12 mouse cellular contexts compared by ENCODE assay signal in the genomic region with DNA sequence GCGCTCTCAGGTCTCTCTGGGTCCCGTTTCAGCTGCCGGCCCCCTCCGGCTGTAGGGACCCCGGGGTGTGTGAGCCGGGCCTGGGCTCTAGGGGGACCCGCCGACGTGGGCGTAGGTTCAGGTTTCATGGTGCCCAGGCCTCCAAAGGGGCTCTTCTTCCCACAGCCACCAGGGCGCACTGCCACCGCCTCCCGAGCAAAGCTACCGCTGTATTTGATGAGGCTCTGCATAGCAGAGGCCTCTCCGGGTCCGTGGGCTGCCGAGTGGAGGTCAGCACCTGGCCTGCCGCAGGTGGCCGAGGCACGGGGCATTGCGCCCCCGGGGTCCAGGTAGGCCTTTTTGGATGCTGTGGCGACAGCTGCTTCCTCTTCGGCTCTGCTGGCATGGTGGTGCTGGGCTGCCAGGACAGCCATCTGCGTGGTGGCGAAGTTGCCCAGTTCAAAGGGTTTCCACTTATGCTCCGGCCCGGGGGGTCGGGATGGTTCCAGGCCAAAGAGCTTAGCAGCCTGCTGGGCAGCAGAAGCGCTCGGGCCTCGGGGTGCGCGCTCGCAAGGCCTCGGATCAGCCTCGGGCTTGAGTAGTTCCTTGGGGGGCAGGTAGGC. TPM values are rescaled to one million over a fixed set of nuclear protein-coding genes. Genes with fewer than 3 reads are reported as not detected.
A peak's percentile ranks its signal among the peaks of the same experiment; 100 is the strongest.
DNase-seq lines count a peak whose midpoint lies in the region; ATAC-seq and TF ChIP-seq lines count a peak whose summit lies in the region.
"Had no signal": no experiment of that assay in that cellular context is flagged by ENCODE, and none has a peak within 500 bp of the region (broad histone marks: within the 10 kb centered on the region; RNA-seq: fewer than 3 reads in every experiment).

No protein-coding gene starts in this region.

- no peak for DNase-seq in forebrain, postnatal 0 days
- no peak for DNase-seq in forebrain, embryonic 10.5 days (ENCODE audit: extremely low spot score, low spot score)
- DNase-seq in midbrain, postnatal 0 days (ENCODE audit: low spot score) = no peak
- DNase-seq in cerebellum, postnatal 14 days = peak; percentile 80 to 85
- no peak for DNase-seq in gastrocnemius, adult 18-20 months (ENCODE audit: low spot score)
- no peak for DNase-seq in testis, postnatal 10 days (ENCODE audit: low spot score)
- DNase-seq: liver, postnatal 0 days; right cerebral cortex, postnatal 4 days had no signal

- H3K27me3 ChIP-seq in forebrain, postnatal 0 days (ENCODE audit: insufficient read depth, low read length) = no peaks in the 10 kb centered on the region
- no peaks in the 10 kb centered on the region for H3K27me3 ChIP-seq in forebrain, embryonic 10.5 days (ENCODE audit: poor library complexity, severe bottlenecking)
- no peaks in the 10 kb centered on the region for H3K27me3 ChIP-seq in midbrain, postnatal 0 days (ENCODE audit: insufficient read depth, low read length)
- no peaks in the 10 kb centered on the region for H3K27me3 ChIP-seq in midbrain, embryonic 15.5 days (replicated peaks)
- H3K27me3 ChIP-seq: heart, embryonic 12.5 days had no signal

- H3K36me3 ChIP-seq in forebrain, postnatal 0 days (ENCODE audit: insufficient read depth) = peaks cover 38% of the 10 kb centered on the region
- peaks cover 100% of the 10 kb centered on the region for H3K36me3 ChIP-seq in forebrain, embryonic 10.5 days (replicated peaks)
- H3K36me3 ChIP-seq in midbrain, postnatal 0 days (ENCODE audit: insufficient read depth, low read length) = peaks cover 23% of the 10 kb centered on the region
- peaks cover 28% of the 10 kb centered on the region for H3K36me3 ChIP-seq in midbrain, embryonic 15.5 days (replicated peaks)

- no peak overlapping the region for H3K4me3 ChIP-seq in forebrain, postnatal 0 days (ENCODE audit: low read depth, low read length)
- H3K4me3 ChIP-seq in forebrain, embryonic 10.5 days = no peak overlapping the region
- no peak overlapping the region for H3K4me3 ChIP-seq in midbrain, postnatal 0 days (ENCODE audit: low read depth, low read length)
- no peak overlapping the region for H3K4me3 ChIP-seq in midbrain, embryonic 15.5 days
- H3K4me3 ChIP-seq: erythroblast, embryonic 14.5 days; heart, embryonic 12.5 days had no signal

- TF ChIP-seq CTCF in forebrain, postnatal 0 days (IDR thresholded peaks at IDR 0.05; ENCODE audit: low read depth) = peak; percentile 1; the same call in 1 of the 2 replicates
- TF ChIP-seq CTCF in midbrain, postnatal 0 days (IDR thresholded peaks at IDR 0.05) = peak; percentile 23; the same call in 1 of the 2 replicates

- no peak for ATAC-seq in forebrain, postnatal 0 days
- ATAC-seq in midbrain, postnatal 0 days (ENCODE audit: low FRiP score) = no peak
- ATAC-seq in midbrain, embryonic 15.5 days (replicated peaks) = no peak
- ATAC-seq in CD4-positive, CD25-positive, alpha-beta regulatory T cell, adult 4 months = no peak
- ATAC-seq: liver, postnatal 0 days had no signal

- no peak overlapping the region for H3K9ac ChIP-seq in forebrain, postnatal 0 days
- H3K9ac ChIP-seq in midbrain, postnatal 0 days (replicated peaks; ENCODE audit: low read length, poor library complexity, severe bottlenecking) = no peak overlapping the region
- H3K9ac ChIP-seq in midbrain, embryonic 15.5 days = no peak overlapping the region
- H3K9ac ChIP-seq: heart, embryonic 12.5 days; liver, postnatal 0 days had no signal

- H3K9me3 ChIP-seq in forebrain, postnatal 0 days (ENCODE audit: low read length) = no peaks in the 10 kb centered on the region
- H3K9me3 ChIP-seq in forebrain, embryonic 10.5 days = peaks cover 24% of the 10 kb centered on the region
- no peaks in the 10 kb centered on the region for H3K9me3 ChIP-seq in midbrain, postnatal 0 days (ENCODE audit: low read length)
- H3K9me3 ChIP-seq in midbrain, embryonic 15.5 days = no peaks in the 10 kb centered on the region

- 84% methylated on average over 37 of the region's 37 CpGs for WGBS in forebrain, postnatal 0 days
- WGBS in forebrain, embryonic 10.5 days = 83% methylated on average over 37 of the region's 37 CpGs
- 86% methylated on average over 37 of the region's 37 CpGs for whole genome bisulfite sequencing in midbrain, postnatal 0 days
- 82% methylated on average over 37 of the region's 37 CpGs for WGBS in midbrain, embryonic 15.5 days

- no peak overlapping the region for H3K4me2 ChIP-seq in forebrain, postnatal 0 days (ENCODE audit: low read depth)
- no peak overlapping the region for H3K4me2 ChIP-seq in midbrain, postnatal 0 days (ENCODE audit: low read depth, low read length, poor library complexity, severe bottlenecking)
- H3K4me2 ChIP-seq in midbrain, embryonic 15.5 days = no peak overlapping the region
- H3K4me2 ChIP-seq: heart, embryonic 12.5 days had no signal

- H3K27ac ChIP-seq in forebrain, postnatal 0 days (ENCODE audit: low read depth, low read length) = no peak overlapping the region
- H3K27ac ChIP-seq in forebrain, embryonic 10.5 days = no peak overlapping the region
- H3K27ac ChIP-seq in midbrain, postnatal 0 days (ENCODE audit: low read depth, low read length) = no peak overlapping the region
- no peak overlapping the region for H3K27ac ChIP-seq in midbrain, embryonic 15.5 days

- no peaks in the 10 kb centered on the region for H3K4me1 ChIP-seq in forebrain, postnatal 0 days (ENCODE audit: insufficient read depth)
- peaks cover 13% of the 10 kb centered on the region for H3K4me1 ChIP-seq in forebrain, embryonic 10.5 days
- 0 out of 2 replicates have a peak, but pooled peaks cover 4% of the 10 kb centered on the region for H3K4me1 ChIP-seq in midbrain, postnatal 0 days (ENCODE audit: insufficient read depth, low read length)
- peaks cover 45% of the 10 kb centered on the region for H3K4me1 ChIP-seq in midbrain, embryonic 15.5 days

RNA-seq across cellular contexts. Expression of gene Tnrc18, which starts 30.1 kb away (rescaled TPM):
- 99.7 and 116 TPM in 2 replicates for total RNA-seq in forebrain, postnatal 0 days (2014; rRNA removed)
- polyA plus RNA-seq in forebrain, postnatal 0 days (2015; fragmentation: Nextera tagmentation; extraction: Ambion mirVana) = 14.9 and 23.4 TPM in 2 replicates
- 21.5 and 22.7 TPM in 2 replicates for polyA plus RNA-seq in forebrain, embryonic 10.5 days (2016; fragmentation: Nextera tagmentation; extraction: Ambion mirVana)
- 114 and 142 TPM in 2 replicates for total RNA-seq in midbrain, postnatal 0 days (2014; rRNA removed)
- 17.4 and 19.4 TPM in 2 replicates for polyA plus RNA-seq in midbrain, postnatal 0 days (2015; fragmentation: Nextera tagmentation; extraction: Ambion mirVana)
- polyA plus RNA-seq in midbrain, embryonic 15.5 days (2015; fragmentation: Nextera tagmentation; extraction: Ambion mirVana) = 36.3 and 38.6 TPM in 2 replicates
- 1 to 10 TPM; 2.8 to 3.7 TPM for polyA plus RNA-seq in CD4-positive, CD25-positive, alpha-beta regulatory T cell, adult 4 months (2017; shearing (Covaris generic))
- total RNA-seq in gastrocnemius, adult 18-20 months (2021) = 10 to 100 TPM; 29.0 to 40.6 TPM

Comparison
In these comparisons a context has a peak if more than half of its experiments do, and no peak if none do; other contexts are left out.
1. DNase-seq: peak in cerebellum, postnatal 14 days (2 of 2); none in forebrain, postnatal 0 days (single experiment), forebrain, embryonic 10.5 days (single experiment), midbrain, postnatal 0 days (single experiment), gastrocnemius, adult 18-20 months (single experiment) and testis, postnatal 10 days (single experiment).